Mouse (Mus musculus) E14TG2a.4 (cell line): ENCODE results near the gene Dleu7.

Source experiments
- CTCF ChIP-seq: conservative IDR thresholded peaks from 2 replicates; pipeline ENCODE4 v1.5.1; 2014; ENCODE audit warnings: low read length
- POU5F1 ChIP-seq: IDR thresholded peaks from 2 replicates; pipeline ENCODE4 v1.6.1; 2014; ENCODE audit warnings: low read length, borderline replicate concordance

GRCm38 (mm10) chr14:62226576-62227047, 66.2 kb downstream of the Dleu7 start:
- TF ChIP-seq CTCF (no peak), POU5F1 (no peak)
